Mouse (Mus musculus): Measurements from ENCODE around the gene Olfr284.

The Olfr284 gene

GRCm38 (mm10) chr15:98340887-98341286 is at the start of gene Olfr284:
Gene Olfr284, minus strand, starts transcription at chr15:98340987.
- DNase-seq (ENCODE audit: low spot score in 2 of 2), result no peak

- DNase-seq (ENCODE audit: low spot score in 2 of 2), result peak; percentile 27 to 73
Measured at GRCm38 (mm10) chr15:98389796-98390195, 49.0 kb upstream of the Olfr284 start.

GRCm38 (mm10) chr15:98387621-98388020 is 46.8 kb upstream of the Olfr284 start:
- DNase-seq (ENCODE audit: low spot score in 2 of 2), result no peak

GRCm38 (mm10) chr15:98380846-98381245 is 40.1 kb upstream of the Olfr284 start, which contains the start of gene Olfr283:
Gene Olfr283, minus strand, starts transcription at chr15:98380946.
- DNase-seq (ENCODE audit: low spot score in 2 of 2), result no peak

GRCm38 (mm10) chr15:98378209-98378608 is 37.4 kb upstream of the Olfr284 start:
- DNase-seq (ENCODE audit: low spot score in 2 of 2), result no peak

- DNase-seq (ENCODE audit: low spot score in 2 of 2), result no peak
Measured at GRCm38 (mm10) chr15:98317177-98317724, 23.5 kb downstream of the Olfr284 start, which contains the start of gene Olfr285. Gene Olfr285, minus strand, starts transcription at chr15:98317353.

GRCm38 (mm10) chr15:98315703-98316102 is 25.1 kb downstream of the Olfr284 start:
- no peak for DNase-seq (ENCODE audit: low spot score in 2 of 2)

- no peak for DNase-seq (ENCODE audit: low spot score in 2 of 2)
Measured at GRCm38 (mm10) chr15:98295628-98296551, 44.9 kb downstream of the Olfr284 start, which contains the start of gene Zfp641. Gene Zfp641, minus strand, starts transcription at chr15:98296161.

- no peak for DNase-seq (ENCODE audit: low spot score in 2 of 2)
Measured at GRCm38 (mm10) chr15:98293651-98294050, 47.1 kb downstream of the Olfr284 start.

All from spleen, postnatal 4 days (tissue).